Mouse (Mus musculus) E14TG2a.4 (cell line): ENCODE measurements around the gene Pdzd2.
A peak's percentile ranks its signal among the peaks of the same experiment; 100 is the strongest.

Source experiments
- H3K27me3 ChIP-seq: 2 replicates; pipeline ENCODE4 v1.6.1; 2014; ENCODE audit warnings: low read length, control low read depth; ENCODE audit not compliant: insufficient read depth
- H3K36me3 ChIP-seq: 2 replicates; pipeline ENCODE4 v1.6.1; 2014; ENCODE audit warnings: low read length, control low read depth; ENCODE audit not compliant: insufficient read depth
- H3K4me1 ChIP-seq: replicated peaks from 2 replicates; pipeline ENCODE4 v1.6.1; 2014; ENCODE audit warnings: low read depth, low read length, control low read depth
- H3K4me3 ChIP-seq: replicated peaks from 2 replicates; pipeline ENCODE4 v1.5.1; 2014; ENCODE audit warnings: mild to moderate bottlenecking, low read length
- H3K9me3 ChIP-seq: 2 replicates; pipeline ENCODE4 v1.6.1; 2014; ENCODE audit warnings: low read length, control low read depth
- CTCF ChIP-seq: conservative IDR thresholded peaks from 2 replicates; pipeline ENCODE4 v1.5.1; 2014; ENCODE audit warnings: low read length
- NANOG ChIP-seq: IDR thresholded peaks from 2 replicates; pipeline ENCODE4 v1.6.1; 2014; ENCODE audit warnings: borderline replicate concordance, low read length, mixed read lengths
- POU5F1 ChIP-seq: IDR thresholded peaks from 2 replicates; pipeline ENCODE4 v1.6.1; 2014; ENCODE audit warnings: low read length, borderline replicate concordance

Pdzd2 gene

GRCm38 (mm10) chr15:12380548-12380947, 359.2 kb downstream of the Pdzd2 start:
- Histone ChIP-seq H3K36me3 (no peaks in the 10 kb centered on the region), H3K4me1 (peaks cover 22% of the 10 kb centered on the region), H3K9me3 (no peaks in the 10 kb centered on the region), H3K27me3 (peaks cover 4% of the 10 kb centered on the region; the same call in 1 of the 2 replicates), H3K4me3 (no peak overlapping the region)
- TF ChIP-seq CTCF = peak; percentile 74
- TF ChIP-seq NANOG = no peak

- TF ChIP-seq POU5F1 (no peak), CTCF (no peak), NANOG (no peak)
- no peak overlapping the region for H3K4me3 ChIP-seq
- no peaks in the 10 kb centered on the region for H3K9me3 ChIP-seq
- peaks cover 7% of the 10 kb centered on the region for H3K27me3 ChIP-seq
- H3K36me3 ChIP-seq = no peaks in the 10 kb centered on the region
- peaks cover 21% of the 10 kb centered on the region for H3K4me1 ChIP-seq
Observed at GRCm38 (mm10) chr15:12380057-12380456, 359.7 kb downstream of the Pdzd2 start.

GRCm38 (mm10) chr15:12377800-12378199, 361.9 kb downstream of the Pdzd2 start:
- Histone ChIP-seq H3K9me3 (peaks cover 6% of the 10 kb centered on the region; the same call in 1 of the 2 replicates), H3K27me3 (peaks cover 30% of the 10 kb centered on the region), H3K36me3 (no peaks in the 10 kb centered on the region), H3K4me1 (peaks cover 43% of the 10 kb centered on the region), H3K4me3 (no peak overlapping the region)
- TF ChIP-seq POU5F1 (no peak), NANOG (no peak), CTCF (no peak)

GRCm38 (mm10) chr15:12376491-12377069, 363.1 kb downstream of the Pdzd2 start:
- no peak for TF ChIP-seq NANOG
- TF ChIP-seq CTCF = no peak
- TF ChIP-seq POU5F1 = no peak
- peaks cover 39% of the 10 kb centered on the region for H3K27me3 ChIP-seq
- peaks cover 51% of the 10 kb centered on the region for H3K4me1 ChIP-seq
- peaks cover 6% of the 10 kb centered on the region; the same call in 1 of the 2 replicates for H3K9me3 ChIP-seq
- no peaks in the 10 kb centered on the region for H3K36me3 ChIP-seq
- H3K4me3 ChIP-seq = no peak overlapping the region

GRCm38 (mm10) chr15:12375641-12376311, 363.9 kb downstream of the Pdzd2 start:
- no peaks in the 10 kb centered on the region for H3K36me3 ChIP-seq
- peaks cover 55% of the 10 kb centered on the region for H3K4me1 ChIP-seq
- TF ChIP-seq CTCF (peak; percentile 67), POU5F1 (no peak)
- H3K27me3 ChIP-seq = peaks cover 39% of the 10 kb centered on the region
- peaks cover 6% of the 10 kb centered on the region; the same call in 1 of the 2 replicates for H3K9me3 ChIP-seq
- H3K4me3 ChIP-seq = peak overlapping the region; percentile 76

GRCm38 (mm10) chr15:12374916-12375315, 364.8 kb downstream of the Pdzd2 start:
- H3K27me3 ChIP-seq = peaks cover 39% of the 10 kb centered on the region
- H3K9me3 ChIP-seq = peaks cover 6% of the 10 kb centered on the region; the same call in 1 of the 2 replicates
- H3K4me3 ChIP-seq = peak overlapping the region; percentile 76
- TF ChIP-seq CTCF (no peak), NANOG (no peak), POU5F1 (no peak)
- peaks cover 55% of the 10 kb centered on the region for H3K4me1 ChIP-seq
- no peaks in the 10 kb centered on the region for H3K36me3 ChIP-seq

- no peak for TF ChIP-seq POU5F1
- no peak for TF ChIP-seq CTCF
- TF ChIP-seq NANOG = no peak
Observed at GRCm38 (mm10) chr15:12373918-12374317, 365.8 kb downstream of the Pdzd2 start.

GRCm38 (mm10) chr15:12373496-12373895, 366.2 kb downstream of the Pdzd2 start:
- TF ChIP-seq POU5F1 (no peak), NANOG (no peak), CTCF (no peak)
- Histone ChIP-seq H3K4me3 (peak overlapping the region; percentile 52; the same call in 1 of the 2 replicates), H3K4me1 (peaks cover 52% of the 10 kb centered on the region), H3K27me3 (peaks cover 39% of the 10 kb centered on the region), H3K36me3 (no peaks in the 10 kb centered on the region), H3K9me3 (peaks cover 6% of the 10 kb centered on the region; the same call in 1 of the 2 replicates)

More at GRCm38 (mm10) chr15:12373918-12374317, 365.8 kb downstream of the Pdzd2 start:
- no peaks in the 10 kb centered on the region for H3K36me3 ChIP-seq
- H3K4me1 ChIP-seq = peaks cover 53% of the 10 kb centered on the region
- H3K27me3 ChIP-seq = peaks cover 39% of the 10 kb centered on the region
- peaks cover 6% of the 10 kb centered on the region; the same call in 1 of the 2 replicates for H3K9me3 ChIP-seq
- peak overlapping the region; percentile 76; the same call in 1 of the 2 replicates for H3K4me3 ChIP-seq
